20 mouse cellular contexts compared by ENCODE assay signal in genomic region chr13:82915194-82915593, GRCm38 (mm10).
"Had no signal": no experiment of that assay in that cellular context is flagged by ENCODE, and none has a peak within 500 bp of the region (broad histone marks: within the 10 kb centered on the region; RNA-seq: fewer than 3 reads in every experiment).

No protein-coding gene starts in this region.

- H3K36me3 ChIP-seq: limb, embryonic 10.5 days; limb, embryonic 13.5 days; liver, embryonic 12.5 days; liver, embryonic 15.5 days; midbrain, embryonic 12.5 days; neural tube, embryonic 13.5 days had no signal

- DNase-seq: kidney, adult 18-20 months; kidney, adult 9 months; kidney, postnatal 14 days; kidney, postnatal 4 days; layer of hippocampus, adult 9-11 months; liver; lung, adult 2 months; lung, postnatal 4 days; right cerebral cortex, adult 18-20 months; right cerebral cortex, postnatal 14 days; right cerebral cortex, postnatal 4 days; thymus, adult 18-20 months; thymus, postnatal 14 days; thymus, postnatal 4 days had no signal

- H3K27me3 ChIP-seq: limb, embryonic 13.5 days; liver, embryonic 12.5 days; liver, embryonic 15.5 days; midbrain, embryonic 12.5 days; neural tube, embryonic 13.5 days had no signal
